Mouse (Mus musculus): ENCODE results near the gene Hist1h1d.
"Not testable (repeated sequence)": the region's sequence is repeated elsewhere in the genome, so short reads cannot be mapped to it uniquely, and the experiment has no call there.

Gene Hist1h1d

GRCm38 (mm10) chr13:23543965-23544786, 8.9 kb upstream of the Hist1h1d start, which contains the start of gene Hist1h3f:
Gene Hist1h3f (plus strand): TSS chr13:23544052.
- peak in 1 of 2 experiments; percentile 57 for DNase-seq (ENCODE audit: low spot score in 2 of 2)

GRCm38 (mm10) chr13:23544787-23545120, 8.3 kb upstream of the Hist1h1d start:
- DNase-seq (ENCODE audit: low spot score in 2 of 2), result not testable (repeated sequence)

GRCm38 (mm10) chr13:23546694-23547093, 6.4 kb upstream of the Hist1h1d start:
- no peak for DNase-seq (ENCODE audit: low spot score in 2 of 2)

- DNase-seq (ENCODE audit: low spot score in 2 of 2), result no peak
Measured at GRCm38 (mm10) chr13:23550761-23551145, 2.3 kb upstream of the Hist1h1d start.

- DNase-seq (ENCODE audit: low spot score in 2 of 2), result peak; percentile 65 to 88
Measured at GRCm38 (mm10) chr13:23551146-23551834, 1.8 kb upstream of the Hist1h1d start, which contains the start of gene Hist1h4f. Gene Hist1h4f (minus strand): TSS chr13:23551648.

- no peak for DNase-seq (ENCODE audit: low spot score in 2 of 2)
Measured at GRCm38 (mm10) chr13:23551931-23552914, 839 bp upstream of the Hist1h1d start.

- DNase-seq (ENCODE audit: low spot score in 2 of 2), result no peak
Measured at GRCm38 (mm10) chr13:23554393-23554792, 1.3 kb downstream of the Hist1h1d start.

- peak; percentile 35 to 69 for DNase-seq (ENCODE audit: low spot score in 2 of 2)
Measured at GRCm38 (mm10) chr13:23554925-23555838, 2.1 kb downstream of the Hist1h1d start.

- peak; percentile 21 to 41 for DNase-seq (ENCODE audit: low spot score in 2 of 2)
Measured at GRCm38 (mm10) chr13:23555839-23556416, 2.9 kb downstream of the Hist1h1d start.

GRCm38 (mm10) chr13:23556906-23557305, 3.8 kb downstream of the Hist1h1d start:
- no peak for DNase-seq (ENCODE audit: low spot score in 2 of 2)

- not testable (repeated sequence) for DNase-seq (ENCODE audit: low spot score in 2 of 2)
Measured at GRCm38 (mm10) chr13:23560699-23561098, 7.6 kb downstream of the Hist1h1d start.

GRCm38 (mm10) chr13:23561531-23561882, 8.4 kb downstream of the Hist1h1d start:
- not testable (repeated sequence) for DNase-seq (ENCODE audit: low spot score in 2 of 2)

- DNase-seq (ENCODE audit: low spot score in 2 of 2), result peak; percentile 83 to 94
Measured at GRCm38 (mm10) chr13:23561883-23562659, 9.0 kb downstream of the Hist1h1d start, which contains the start of gene Hist1h3e. Gene Hist1h3e (minus strand): TSS chr13:23562369.

GRCm38 (mm10) chr13:23562699-23563462, 9.8 kb downstream of the Hist1h1d start:
- DNase-seq (ENCODE audit: low spot score in 2 of 2), result no peak

- no peak for DNase-seq (ENCODE audit: low spot score in 2 of 2)
Measured at GRCm38 (mm10) chr13:23564482-23564881, 11.4 kb downstream of the Hist1h1d start.

- not testable (repeated sequence) for DNase-seq (ENCODE audit: low spot score in 2 of 2)
Measured at GRCm38 (mm10) chr13:23570261-23571021, 17.4 kb downstream of the Hist1h1d start.

GRCm38 (mm10) chr13:23571022-23571503, 18.0 kb downstream of the Hist1h1d start, which contains the start of the genes Hist1h2ae and Hist1h2bg:
Gene Hist1h2ae (minus strand): TSS chr13:23571220.
Gene Hist1h2bg (plus strand): TSS chr13:23571396.
- peak; percentile 34 to 61 for DNase-seq (ENCODE audit: low spot score in 2 of 2)
